7 mouse cellular contexts compared by ENCODE assay signal in genomic region chr2:80616854-80617737, GRCm38 (mm10). TPM values are rescaled to one million over a fixed set of nuclear protein-coding genes. Genes with fewer than 3 reads are reported as not detected.
DNase-seq lines count a peak whose midpoint lies in the region; ATAC-seq and TF ChIP-seq lines count a peak whose summit lies in the region.

Gene Dusp19 (plus strand): TSS chr2:80617045.
Gene Nup35 (plus strand): TSS chr2:80617236.

- ATAC-seq in embryonic facial prominence, embryonic 12.5 days (ENCODE audit: insufficient number of reproducible peaks, insufficient read depth, low FRiP score, low TSS enrichment), result peak; percentile 98
- ATAC-seq in limb, embryonic 13.5 days (ENCODE audit: low FRiP score, low read depth), result peak; percentile 100
- ATAC-seq in midbrain, embryonic 16.5 days, result peak; percentile 100

- peak; percentile 98 for TF ChIP-seq POLR2A in heart, adult 2 months (IDR thresholded peaks at IDR 0.05; ENCODE audit: insufficient read depth, low read depth, low read length)

- H3K27ac ChIP-seq in embryonic facial prominence, embryonic 12.5 days, result peak within 1 kb of the TSS; percentile 63; the same call in 1 of the 2 replicates
- H3K27ac ChIP-seq in heart, adult 2 months, result peak within 1 kb of the TSS; percentile 70
- peak within 1 kb of the TSS; percentile 12; the same call in 1 of the 2 replicates for H3K27ac ChIP-seq in limb, embryonic 13.5 days
- peak within 1 kb of the TSS; percentile 85 for H3K27ac ChIP-seq in midbrain, embryonic 16.5 days (ENCODE audit: low read length)

- H3K9ac ChIP-seq in embryonic facial prominence, embryonic 12.5 days, result peak within 1 kb of the TSS; percentile 67
- H3K9ac ChIP-seq in heart, adult 2 months (ENCODE audit: low read depth, low read length), result peak within 1 kb of the TSS; percentile 79
- H3K9ac ChIP-seq in limb, embryonic 13.5 days, result peak within 1 kb of the TSS; percentile 77
- peak within 1 kb of the TSS; percentile 74 for H3K9ac ChIP-seq in midbrain, embryonic 16.5 days (ENCODE audit: low read depth, low read length)

- H3K79me2 ChIP-seq in heart, adult 2 months (replicated peaks; ENCODE audit: control insufficient read depth, insufficient read depth, low read length), result no peaks in the 10 kb centered on the region; the same call in 1 of the 2 replicates

- H3K4me1 ChIP-seq in embryonic facial prominence, embryonic 12.5 days, result peaks cover 7% of the 10 kb centered on the region
- H3K4me1 ChIP-seq in heart, adult 2 months (ENCODE audit: control insufficient read depth, insufficient read depth, low read length), result peaks cover 4% of the 10 kb centered on the region
- peaks cover 11% of the 10 kb centered on the region for H3K4me1 ChIP-seq in limb, embryonic 13.5 days
- peaks cover 13% of the 10 kb centered on the region for H3K4me1 ChIP-seq in midbrain, embryonic 16.5 days (ENCODE audit: control insufficient read depth, insufficient read depth, low read length)

- intact Hi-C loops in heart, adult 2 months (cut with DNase I), result loop anchor here (2.0 kb wide), 2 partner anchors 22 to 36 kb away; partner anchors contain the start of gene Nckap1

- H3K27me3 ChIP-seq in embryonic facial prominence, embryonic 12.5 days, result no peaks in the 10 kb centered on the region
- H3K27me3 ChIP-seq in heart, adult 2 months (ENCODE audit: control insufficient read depth, insufficient read depth, low read length), result no peaks in the 10 kb centered on the region
- no peaks in the 10 kb centered on the region for H3K27me3 ChIP-seq in limb, embryonic 13.5 days
- H3K27me3 ChIP-seq in midbrain, embryonic 16.5 days (ENCODE audit: control insufficient read depth, insufficient read depth, low read depth, low read length), result no peaks in the 10 kb centered on the region

- peak within 1 kb of the TSS; percentile 56 for H3K4me3 ChIP-seq in embryonic facial prominence, embryonic 12.5 days
- H3K4me3 ChIP-seq in heart, adult 2 months, result peak within 1 kb of the TSS; percentile 73
- peak within 1 kb of the TSS; percentile 61 for H3K4me3 ChIP-seq in limb, embryonic 13.5 days
- H3K4me3 ChIP-seq in midbrain, embryonic 16.5 days (ENCODE audit: low read depth, low read length), result peak within 1 kb of the TSS; percentile 49

- DNase-seq in adrenal gland, postnatal 25 days, result peak; percentile 91
- DNase-seq in heart, adult 2 months, result peak; percentile 94 to 96
- peak; percentile 93 to 97 for DNase-seq in kidney, adult 8-10 months
- peak; percentile 79 to 89 for DNase-seq in spleen, postnatal 10 days (ENCODE audit: low spot score in 2 of 2)

- peak within 1 kb of the TSS; percentile 71 for H3K4me2 ChIP-seq in embryonic facial prominence, embryonic 12.5 days (replicated peaks)
- peak within 1 kb of the TSS; percentile 78 for H3K4me2 ChIP-seq in limb, embryonic 13.5 days (replicated peaks)
- H3K4me2 ChIP-seq in midbrain, embryonic 16.5 days (ENCODE audit: low read length), result peak within 1 kb of the TSS; percentile 83

- WGBS in embryonic facial prominence, embryonic 12.5 days, result 2% methylated on average over 21 of the region's 21 CpGs
- under 1% methylated on average over 21 of the region's 21 CpGs for WGBS in heart, adult 2 months
- 2% methylated on average over 21 of the region's 21 CpGs for WGBS in limb, embryonic 13.5 days
- 1% methylated on average over 21 of the region's 21 CpGs for WGBS in midbrain, embryonic 16.5 days

- 0 out of 2 replicates have a peak, but pooled peaks have one; percentile 34 for TF ChIP-seq EP300 in heart, adult 2 months (IDR thresholded peaks at IDR 0.05; ENCODE audit: insufficient read depth, low read depth, low read length)

- no peaks in the 10 kb centered on the region for H3K9me3 ChIP-seq in embryonic facial prominence, embryonic 12.5 days
- H3K9me3 ChIP-seq in limb, embryonic 13.5 days, result no peaks in the 10 kb centered on the region
- H3K9me3 ChIP-seq in midbrain, embryonic 16.5 days (replicated peaks; ENCODE audit: control insufficient read depth, low read length, poor library complexity, severe bottlenecking), result no peaks in the 10 kb centered on the region

- TF ChIP-seq CTCF in heart, adult 2 months (IDR thresholded peaks at IDR 0.05), result no peak

- no peaks in the 10 kb centered on the region for H3K36me3 ChIP-seq in embryonic facial prominence, embryonic 12.5 days
- no peaks in the 10 kb centered on the region for H3K36me3 ChIP-seq in heart, adult 2 months (ENCODE audit: control insufficient read depth, insufficient read depth, low read length)
- H3K36me3 ChIP-seq in limb, embryonic 13.5 days, result 0 out of 2 replicates have a peak, but pooled peaks cover 4% of the 10 kb centered on the region
- no peaks in the 10 kb centered on the region for H3K36me3 ChIP-seq in midbrain, embryonic 16.5 days (ENCODE audit: control insufficient read depth, insufficient read depth, low read length)

RNA-seq across cellular contexts. Expression of gene Dusp19, which starts in this region (rescaled TPM):
- 19.9 and 24.0 TPM in 2 replicates for total RNA-seq in adrenal gland, postnatal 25 days (2021)
- polyA plus RNA-seq in embryonic facial prominence, embryonic 12.5 days (2016; fragmentation: Nextera tagmentation; extraction: Ambion mirVana), result 18.2 and 20.9 TPM in 2 replicates
- 1 to 10 TPM; 8.9 to 9.1 TPM for total RNA-seq in heart, adult 2 months (2021)
- 5.4 and 8.8 TPM in 2 replicates for polyA plus RNA-seq in heart, adult 2 months (2012; rRNA removed)
- polyA plus RNA-seq in limb, embryonic 13.5 days (2015; fragmentation: Nextera tagmentation; extraction: Ambion mirVana), result 16.9 and 17.1 TPM in 2 replicates
- 17.8 and 18.0 TPM in 2 replicates for polyA plus RNA-seq in midbrain, embryonic 16.5 days (2015; fragmentation: Nextera tagmentation; extraction: Ambion mirVana)

RNA-seq across cellular contexts. Expression of gene Nup35, which starts in this region (rescaled TPM):
- total RNA-seq in adrenal gland, postnatal 25 days (2021), result 29.6 and 31.8 TPM in 2 replicates
- 51.5 and 53.6 TPM in 2 replicates for polyA plus RNA-seq in embryonic facial prominence, embryonic 12.5 days (2016; fragmentation: Nextera tagmentation; extraction: Ambion mirVana)
- total RNA-seq in heart, adult 2 months (2021), result 1 to 10 TPM; 6.0 to 6.5 TPM
- 9.7 and 11.3 TPM in 2 replicates for polyA plus RNA-seq in heart, adult 2 months (2012; rRNA removed)
- 48.0 and 51.8 TPM in 2 replicates for polyA plus RNA-seq in limb, embryonic 13.5 days (2015; fragmentation: Nextera tagmentation; extraction: Ambion mirVana)
- polyA plus RNA-seq in midbrain, embryonic 16.5 days (2015; fragmentation: Nextera tagmentation; extraction: Ambion mirVana), result 55.8 and 55.9 TPM in 2 replicates

Comparison
In these comparisons a context has a peak if more than half of its experiments do, and no peak if none do; other contexts are left out.
1. Peak in every context shown above with its lines: DNase-seq, ATAC-seq, H3K4me3 ChIP-seq and H3K27ac ChIP-seq.
2. H3K27ac ChIP-seq: peak in every context shown above with its lines; median percentile 85 in midbrain, embryonic 16.5 days; 70 in heart, adult 2 months; 63 in embryonic facial prominence, embryonic 12.5 days; 12 in limb, embryonic 13.5 days.